Mouse (Mus musculus): ENCODE results near the gene Dcun1d3.

Dcun1d3 gene

GRCm38 (mm10) chr7:119895639-119896512 lies at the start of gene Dcun1d3, which contains the start of gene Lyrm1:
Gene Dcun1d3 (minus strand): TSS chr7:119896298.
Gene Lyrm1 (plus strand): TSS chr7:119895861.
- peak; percentile 98 to 99 for DNase-seq

DNA sequence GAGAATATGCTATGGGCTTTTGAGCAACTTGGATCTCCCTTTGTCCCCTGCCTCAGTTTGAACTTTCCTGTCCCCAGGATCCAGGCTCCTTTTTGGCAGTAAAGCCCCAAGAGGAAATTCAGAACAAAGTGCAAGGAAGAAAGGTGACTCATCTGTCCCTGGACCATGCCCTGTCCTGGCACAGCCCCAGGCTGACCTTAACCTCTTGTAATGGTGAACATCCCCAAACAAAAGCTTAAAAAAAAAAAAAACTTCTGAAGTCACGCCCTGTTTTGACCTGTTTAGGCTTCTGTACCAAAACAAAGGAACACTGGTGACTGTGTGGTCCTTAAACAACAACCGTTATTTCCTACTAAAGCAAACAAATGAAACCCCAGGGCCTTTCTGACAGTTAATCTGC lies 45.5 kb upstream of the Dcun1d3 start:
- peak; percentile 11 to 40 for DNase-seq

GRCm38 (mm10) chr7:119937036-119937435 lies 40.9 kb upstream of the Dcun1d3 start:
- DNase-seq = no peak

DNA sequence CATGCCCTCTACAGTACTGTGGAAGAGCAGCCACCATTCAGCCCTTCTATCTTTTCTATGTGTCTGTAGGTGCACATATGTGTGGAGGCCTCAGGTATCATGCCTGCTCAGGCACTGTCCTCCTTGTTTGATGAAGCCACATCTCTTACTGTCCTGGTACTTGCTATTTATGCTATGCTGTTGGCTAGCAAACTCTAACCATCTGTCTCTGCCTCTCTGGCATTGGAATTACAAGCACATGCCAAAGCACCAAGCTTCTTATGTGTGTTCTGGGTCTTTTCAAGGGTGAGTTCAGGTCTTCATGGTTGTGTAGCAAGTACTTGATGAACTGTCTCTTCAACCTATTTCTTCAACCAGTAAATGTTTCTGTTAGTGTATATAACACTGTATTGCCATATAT lies 40.2 kb upstream of the Dcun1d3 start:
- no peak for DNase-seq

DNA sequence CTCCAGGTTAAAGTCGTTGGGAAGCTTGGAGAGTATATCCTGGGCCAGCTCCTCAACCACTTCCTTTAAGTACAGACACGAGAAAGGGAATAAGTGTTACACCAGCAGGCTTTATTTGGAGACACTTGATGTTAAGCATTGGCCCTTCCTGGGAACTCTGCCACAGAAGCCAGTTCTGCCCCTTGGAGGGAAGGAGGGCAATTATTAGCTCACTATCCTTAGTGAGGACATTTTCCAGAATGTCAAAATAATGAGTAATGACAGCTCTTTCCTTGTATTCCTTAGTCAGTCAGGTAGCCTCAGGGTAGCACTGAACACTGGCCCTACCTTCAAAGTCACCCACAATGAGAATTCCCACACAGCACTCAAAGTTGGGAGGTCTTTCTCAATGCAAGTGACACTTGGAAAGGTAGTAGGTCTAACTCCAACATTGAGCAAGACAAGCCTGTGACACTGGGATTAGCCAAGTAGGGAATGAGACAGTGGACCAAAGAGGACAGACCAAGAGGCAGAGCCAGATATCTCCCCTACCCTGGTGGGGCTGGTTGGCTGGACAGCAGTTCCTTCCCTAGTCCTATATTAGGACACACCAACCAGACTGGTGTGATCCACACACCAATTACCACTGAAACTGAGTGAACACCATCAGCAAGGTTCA lies 32.8 kb upstream of the Dcun1d3 start:
- DNase-seq = no peak

GRCm38 (mm10) chr7:119921054-119921453 lies 25.0 kb upstream of the Dcun1d3 start:
- DNase-seq = no peak

DNA sequence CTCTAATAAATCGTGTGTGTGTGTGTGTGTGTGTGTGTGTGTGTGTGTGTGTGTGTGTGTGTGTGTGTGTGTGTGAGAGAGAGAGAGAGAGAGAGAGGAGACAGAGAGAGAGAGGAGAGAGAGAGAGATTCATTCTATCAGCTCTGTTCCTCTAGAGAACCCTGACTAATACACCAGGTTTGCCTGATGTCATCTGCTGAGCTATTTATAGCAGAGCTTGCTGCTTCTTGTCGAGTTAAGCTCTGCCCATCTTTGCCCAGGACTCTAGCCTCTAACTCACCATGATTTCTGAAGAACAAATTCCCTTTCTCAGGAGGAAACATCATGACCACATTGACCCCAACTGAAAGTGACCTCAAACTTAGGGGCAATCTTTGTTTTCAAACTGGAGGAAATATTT lies 24.4 kb upstream of the Dcun1d3 start:
- no peak for DNase-seq

DNA sequence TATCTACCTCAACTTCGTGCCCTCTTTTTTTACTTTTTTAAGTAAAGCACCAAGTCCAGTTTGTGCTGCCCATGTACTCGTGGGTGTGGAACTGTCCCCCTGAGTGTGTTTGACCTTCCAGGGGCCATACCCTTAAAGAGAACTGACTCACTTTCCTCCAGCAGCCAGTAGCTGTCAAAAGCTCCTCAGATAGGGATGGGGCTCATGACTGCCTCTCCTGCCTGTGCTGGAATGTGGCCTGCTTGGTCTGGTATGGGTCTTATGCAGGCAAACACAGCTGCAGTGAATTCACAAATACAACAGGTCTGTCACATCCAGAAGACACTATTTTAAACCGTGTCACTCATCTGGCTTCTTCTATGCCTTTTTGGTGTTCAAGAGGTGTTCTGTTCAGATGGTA lies 15.6 kb upstream of the Dcun1d3 start:
- DNase-seq = no peak

GRCm38 (mm10) chr7:119906523-119907215 lies 10.6 kb upstream of the Dcun1d3 start:
- DNase-seq = no peak

GRCm38 (mm10) chr7:119899386-119900057 lies 3.4 kb upstream of the Dcun1d3 start:
- DNase-seq = no peak

DNA sequence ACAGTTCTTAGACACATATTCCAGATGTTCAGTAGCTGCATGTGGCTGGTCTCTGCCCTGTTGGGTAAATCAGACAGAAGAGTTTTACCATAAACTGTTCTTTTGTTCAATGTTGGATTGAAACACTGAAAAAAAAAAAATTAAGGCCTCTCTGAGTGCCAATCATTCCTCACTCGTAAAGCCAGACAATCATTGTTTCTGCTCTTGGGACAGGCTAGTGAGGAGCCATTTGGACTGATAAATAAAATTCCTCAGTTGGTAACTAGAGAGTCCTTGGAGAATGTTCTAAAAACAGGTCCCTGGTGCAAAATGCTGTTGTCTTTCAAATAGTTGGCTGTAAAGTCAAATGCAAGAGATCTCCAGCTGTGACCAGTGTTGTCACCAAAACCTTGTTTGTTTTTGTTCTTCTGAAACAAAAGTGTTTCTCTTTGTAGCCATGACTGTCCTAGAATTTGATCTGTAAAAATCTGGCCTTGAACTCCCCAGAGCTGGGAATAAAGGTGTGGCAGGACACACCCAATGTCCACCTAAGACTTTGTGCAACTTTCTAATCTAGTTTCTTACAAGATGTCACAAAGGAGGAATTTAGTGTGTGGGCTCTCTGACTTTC lies 2.3 kb upstream of the Dcun1d3 start:
- DNase-seq = no peak

DNA sequence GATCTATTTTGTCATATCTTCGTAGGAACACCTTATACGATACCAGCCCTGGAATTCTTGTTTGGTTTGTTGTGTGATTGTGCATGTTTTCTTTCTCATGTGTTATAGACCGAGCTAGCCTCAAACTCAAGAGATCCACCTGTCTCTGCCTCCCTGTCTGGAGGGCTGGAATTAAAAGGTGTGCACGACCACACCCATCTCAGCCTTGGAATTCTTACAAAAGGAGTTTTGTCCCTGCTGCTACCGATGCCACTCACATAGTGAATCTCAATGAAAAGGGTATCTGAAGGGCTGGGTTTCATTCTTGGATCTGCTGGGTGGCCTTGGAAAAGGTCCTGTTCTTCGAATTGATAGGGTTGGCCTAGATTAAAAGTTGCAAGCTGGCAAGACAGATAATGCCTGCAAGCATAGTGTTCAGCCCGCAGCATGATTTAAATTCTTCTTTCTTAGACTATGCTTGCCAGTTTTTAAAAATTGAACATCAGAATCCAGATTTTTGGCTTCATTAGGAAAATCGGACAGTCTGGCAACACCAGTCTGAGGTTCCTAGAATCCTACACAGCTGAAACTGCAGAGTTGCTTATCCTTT lies 1.5 kb upstream of the Dcun1d3 start:
- no peak for DNase-seq

DNA sequence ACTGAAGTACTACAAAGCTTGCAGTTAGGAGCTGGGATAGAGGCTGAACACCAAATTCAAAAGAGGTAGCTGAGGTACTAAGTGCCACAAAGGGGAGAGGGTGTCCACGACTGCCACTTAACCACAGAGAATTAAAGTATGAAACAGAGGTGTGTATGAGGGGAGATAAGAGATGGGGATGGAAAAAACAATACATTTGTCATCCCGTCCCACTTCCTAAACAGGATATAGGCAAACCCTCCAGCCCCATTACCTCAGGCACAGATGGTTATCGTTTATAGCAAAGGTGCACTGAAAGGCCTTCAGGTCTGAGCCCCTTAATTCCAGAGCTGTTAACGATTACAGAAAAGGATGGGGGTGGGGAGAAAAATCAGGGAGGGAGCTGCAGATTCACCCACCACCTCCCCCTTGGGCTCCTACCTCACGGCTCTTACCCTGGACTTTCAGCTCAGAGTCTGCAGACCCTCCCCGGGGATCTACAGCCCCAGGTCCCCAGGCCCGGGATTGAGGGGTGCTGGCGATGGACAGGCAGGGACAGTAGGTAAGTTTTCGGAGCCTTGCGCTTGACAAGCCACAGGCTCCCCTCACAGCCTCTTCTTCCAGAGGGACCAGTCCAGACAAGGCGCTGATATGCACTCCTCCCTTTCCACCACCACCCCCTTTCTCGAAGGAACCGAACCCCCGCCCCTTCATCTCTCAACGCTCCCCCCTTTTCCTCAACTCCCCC lies 1.1 kb downstream of the Dcun1d3 start:
- no peak for DNase-seq

DNA sequence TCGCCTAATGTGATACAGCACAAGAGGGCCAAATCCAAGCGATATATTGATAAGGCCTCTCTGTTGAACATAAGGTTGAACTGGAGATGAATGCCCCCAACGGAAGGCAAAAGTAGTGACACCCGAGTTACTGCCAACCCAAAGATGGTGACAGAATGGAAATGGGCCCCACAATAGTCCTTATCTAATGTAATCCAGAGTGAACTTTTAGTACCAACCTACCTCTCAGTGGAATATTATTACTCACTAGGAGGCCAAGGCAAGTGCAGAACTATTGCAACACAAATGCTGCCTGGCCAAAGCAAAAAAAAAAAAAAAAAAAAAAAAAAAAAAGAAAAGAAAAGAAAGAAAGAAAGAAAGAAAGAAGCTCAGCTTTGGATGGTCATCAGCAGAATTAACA lies 3.4 kb downstream of the Dcun1d3 start:
- DNase-seq = no peak

DNA sequence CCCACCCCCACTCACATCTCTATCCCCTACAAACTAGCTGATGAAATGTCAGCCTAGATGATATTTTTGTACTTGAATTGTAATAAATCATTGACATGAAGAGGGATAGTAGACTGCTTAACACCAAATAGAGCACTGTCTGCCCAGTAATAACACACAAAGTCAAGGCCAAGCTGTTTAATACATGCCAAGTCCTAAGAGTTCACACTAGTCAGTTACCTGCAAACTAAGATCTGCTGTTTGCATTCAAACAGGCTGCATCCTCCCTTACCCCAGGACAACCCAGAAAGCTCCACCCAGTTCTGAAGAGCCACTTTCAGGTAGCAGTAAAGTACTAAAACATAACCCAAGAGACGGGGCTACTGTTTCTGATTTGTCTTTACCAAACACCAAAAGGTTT lies 3.9 kb downstream of the Dcun1d3 start:
- no peak for DNase-seq

- no peak for DNase-seq
Measured at GRCm38 (mm10) chr7:119887887-119888286, 8.2 kb downstream of the Dcun1d3 start.

- DNase-seq = no peak
Measured at GRCm38 (mm10) chr7:119881229-119881628, 14.9 kb downstream of the Dcun1d3 start.

DNA sequence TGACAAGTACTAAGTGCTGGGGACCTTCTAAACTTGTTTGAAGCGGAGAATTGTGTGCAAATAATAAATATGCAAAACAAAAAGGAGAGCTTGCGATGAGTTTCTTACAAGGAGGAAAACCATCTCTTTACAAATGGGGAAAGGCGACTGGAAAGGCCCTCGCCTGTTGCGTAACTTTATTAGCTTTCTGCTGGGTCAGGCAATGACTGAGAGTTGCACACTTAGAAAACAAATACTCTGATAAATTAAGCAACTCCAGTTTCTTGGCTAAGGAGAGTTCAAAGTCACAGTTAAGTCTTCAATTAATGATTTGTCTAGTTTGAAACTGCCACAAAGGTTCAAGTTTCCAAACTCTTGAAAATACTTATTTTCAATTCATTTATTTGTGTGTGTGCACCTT lies 15.8 kb downstream of the Dcun1d3 start:
- DNase-seq = peak in 1 of 2 experiments; percentile 12

GRCm38 (mm10) chr7:119879171-119879570 lies 16.9 kb downstream of the Dcun1d3 start:
- DNase-seq = peak in 1 of 2 experiments; percentile 8

DNA sequence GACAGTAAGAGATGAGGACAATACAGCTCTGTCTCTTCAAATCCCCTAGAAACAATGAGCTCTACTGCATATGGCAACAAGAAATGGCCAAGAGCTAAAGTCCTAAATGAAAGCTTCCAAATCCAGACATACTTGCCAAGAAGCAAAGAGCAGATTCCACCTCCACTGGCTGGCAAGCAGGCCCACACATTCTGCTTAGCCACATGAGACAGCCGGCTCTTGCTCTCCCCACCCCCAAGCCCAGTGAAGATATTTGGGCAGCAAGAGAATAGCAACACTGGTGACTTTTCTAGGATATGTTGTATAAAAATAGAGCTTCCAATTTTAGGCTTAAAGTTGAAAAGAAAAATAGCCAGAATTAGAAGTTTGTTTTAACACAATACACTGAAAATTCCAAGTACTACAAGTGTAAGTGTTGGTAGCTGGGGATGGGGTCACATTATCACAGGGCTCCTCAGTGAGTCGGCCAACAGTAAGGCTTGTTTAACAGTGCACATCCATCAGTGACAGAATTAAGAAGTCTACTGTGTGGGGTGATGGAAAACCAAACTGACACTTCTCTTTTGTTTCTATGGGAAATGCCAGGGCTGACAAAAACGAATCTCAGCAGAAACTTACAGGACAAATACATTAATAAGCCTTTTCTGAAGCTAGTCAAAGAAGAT lies 20.2 kb downstream of the Dcun1d3 start:
- DNase-seq = no peak

GRCm38 (mm10) chr7:119873050-119873449 lies 23.0 kb downstream of the Dcun1d3 start:
- DNase-seq = no peak

All from lung, postnatal 4 days (tissue).